Mouse (Mus musculus): ENCODE data around the gene Tas2r110. TPM values are rescaled to one million over a fixed set of nuclear protein-coding genes. Genes with fewer than 3 reads are reported as not detected.

Tas2r110 gene
- polyA plus RNA-seq (2016; fragmentation: Nextera tagmentation; extraction: Ambion mirVana), result not detected in 2 replicates

GRCm38 (mm10) chr6:132867708-132868107 is at the start of gene Tas2r110:
Tas2r110 (plus strand) TSS chr6:132868008.
- Histone ChIP-seq H3K4me1 (no peaks in the 10 kb centered on the region), H3K27me3 (no peaks in the 10 kb centered on the region), H3K36me3 (no peaks in the 10 kb centered on the region), H3K4me2 (replicated peaks) (no peak within 1 kb of the TSS), H3K27ac (replicated peaks) (no peak within 1 kb of the TSS), H3K9ac (replicated peaks) (no peak within 1 kb of the TSS), H3K4me3 (no peak within 1 kb of the TSS), H3K9me3 (no peaks in the 10 kb centered on the region)
- no peak for ATAC-seq (ENCODE audit: low FRiP score, low read depth)

GRCm38 (mm10) chr6:132846842-132847241 is 21.0 kb upstream of the Tas2r110 start, which contains the start of gene Tas2r123:
Tas2r123 (plus strand) TSS chr6:132847142.
- Histone ChIP-seq H3K9me3 (no peaks in the 10 kb centered on the region), H3K4me3 (no peak within 1 kb of the TSS), H3K9ac (replicated peaks) (no peak within 1 kb of the TSS), H3K36me3 (no peaks in the 10 kb centered on the region), H3K27ac (replicated peaks) (no peak within 1 kb of the TSS), H3K27me3 (no peaks in the 10 kb centered on the region), H3K4me1 (no peaks in the 10 kb centered on the region), H3K4me2 (replicated peaks) (no peak within 1 kb of the TSS)
- 76% methylated on average over 1 of the region's 1 CpGs for WGBS
- ATAC-seq (ENCODE audit: low FRiP score, low read depth), result no peak

GRCm38 (mm10) chr6:132855138-132855537 is 12.7 kb upstream of the Tas2r110 start, which contains the start of gene Tas2r116:
Tas2r116 (plus strand) TSS chr6:132855438.
- no peaks in the 10 kb centered on the region for H3K4me1 ChIP-seq
- H3K9me3 ChIP-seq, result no peaks in the 10 kb centered on the region
- no peak for ATAC-seq (ENCODE audit: low FRiP score, low read depth)
- no peak within 1 kb of the TSS for H3K4me3 ChIP-seq
- no peak within 1 kb of the TSS for H3K4me2 ChIP-seq (replicated peaks)
- H3K27ac ChIP-seq (replicated peaks), result no peak within 1 kb of the TSS
- no peaks in the 10 kb centered on the region for H3K36me3 ChIP-seq
- H3K9ac ChIP-seq (replicated peaks), result no peak within 1 kb of the TSS
- WGBS, result 84% methylated on average over 1 of the region's 1 CpGs
- H3K27me3 ChIP-seq, result no peaks in the 10 kb centered on the region

- no peaks in the 10 kb centered on the region for H3K27me3 ChIP-seq
- ATAC-seq (ENCODE audit: low FRiP score, low read depth), result no peak
- no peaks in the 10 kb centered on the region for H3K4me1 ChIP-seq
Observed at GRCm38 (mm10) chr6:132892711-132893110, 24.9 kb downstream of the Tas2r110 start, which contains the start of gene Tas2r113. Tas2r113 (plus strand) TSS chr6:132893011.

GRCm38 (mm10) chr6:132909351-132909750 is 41.5 kb downstream of the Tas2r110 start, which contains the start of gene Tas2r125:
Tas2r125 (plus strand) TSS chr6:132909651.
- 85% methylated on average over 3 of the region's 3 CpGs for WGBS
- H3K27me3 ChIP-seq, result no peaks in the 10 kb centered on the region
- H3K9me3 ChIP-seq, result no peaks in the 10 kb centered on the region

More at GRCm38 (mm10) chr6:132892711-132893110, 24.9 kb downstream of the Tas2r110 start, which contains the start of gene Tas2r113:
- WGBS, result 73% methylated on average over 1 of the region's 1 CpGs
- Histone ChIP-seq H3K9me3 (no peaks in the 10 kb centered on the region), H3K27ac (replicated peaks) (no peak within 1 kb of the TSS), H3K9ac (replicated peaks) (no peak within 1 kb of the TSS), H3K4me2 (replicated peaks) (no peak within 1 kb of the TSS), H3K36me3 (no peaks in the 10 kb centered on the region), H3K4me3 (no peak within 1 kb of the TSS)

More at GRCm38 (mm10) chr6:132909351-132909750, 41.5 kb downstream of the Tas2r110 start, which contains the start of gene Tas2r125:
- H3K27ac ChIP-seq (replicated peaks), result no peak within 1 kb of the TSS
- no peak within 1 kb of the TSS for H3K4me2 ChIP-seq (replicated peaks)
- H3K4me1 ChIP-seq, result no peaks in the 10 kb centered on the region
- no peak within 1 kb of the TSS for H3K9ac ChIP-seq (replicated peaks)
- H3K36me3 ChIP-seq, result no peaks in the 10 kb centered on the region
- H3K4me3 ChIP-seq, result no peak within 1 kb of the TSS
- ATAC-seq (ENCODE audit: low FRiP score, low read depth), result no peak

Other genes starting within 250 kb of the Tas2r110 start
- gene A630073D07Rik, start 216.5 kb upstream of the Tas2r110 start, polyA plus RNA-seq (2016; fragmentation: Nextera tagmentation; extraction: Ambion mirVana), result not detected in 2 replicates
- not detected in 2 replicates for gene Tas2r120, start 211.1 kb upstream of the Tas2r110 start, polyA plus RNA-seq (2016; fragmentation: Nextera tagmentation; extraction: Ambion mirVana)
- gene Tas2r121, start 167.0 kb upstream of the Tas2r110 start, polyA plus RNA-seq (2016; fragmentation: Nextera tagmentation; extraction: Ambion mirVana), result not detected in 2 replicates
- gene Tas2r122, start 156.1 kb upstream of the Tas2r110 start, polyA plus RNA-seq (2016; fragmentation: Nextera tagmentation; extraction: Ambion mirVana), result not detected in 2 replicates
- not detected in 2 replicates for gene Tas2r115, start 130.0 kb upstream of the Tas2r110 start, polyA plus RNA-seq (2016; fragmentation: Nextera tagmentation; extraction: Ambion mirVana)
- gene Tas2r124, start 113.3 kb upstream of the Tas2r110 start, polyA plus RNA-seq (2016; fragmentation: Nextera tagmentation; extraction: Ambion mirVana), result not detected in 2 replicates
- not detected in 2 replicates for gene Tas2r102, start 105.9 kb upstream of the Tas2r110 start, polyA plus RNA-seq (2016; fragmentation: Nextera tagmentation; extraction: Ambion mirVana)
- gene Tas2r136, start 89.8 kb upstream of the Tas2r110 start, polyA plus RNA-seq (2016; fragmentation: Nextera tagmentation; extraction: Ambion mirVana), result not detected in 2 replicates
- not detected in 2 replicates for gene Tas2r117, start 65.2 kb upstream of the Tas2r110 start, polyA plus RNA-seq (2016; fragmentation: Nextera tagmentation; extraction: Ambion mirVana)
- not detected in 2 replicates for gene Tas2r123, start 20.9 kb upstream of the Tas2r110 start, polyA plus RNA-seq (2016; fragmentation: Nextera tagmentation; extraction: Ambion mirVana)
- gene Tas2r116, start 12.6 kb upstream of the Tas2r110 start, polyA plus RNA-seq (2016; fragmentation: Nextera tagmentation; extraction: Ambion mirVana), result not detected in 2 replicates
- gene Tas2r113, start 25.0 kb downstream of the Tas2r110 start, polyA plus RNA-seq (2016; fragmentation: Nextera tagmentation; extraction: Ambion mirVana), result not detected in 2 replicates
- gene Tas2r125, start 41.6 kb downstream of the Tas2r110 start, polyA plus RNA-seq (2016; fragmentation: Nextera tagmentation; extraction: Ambion mirVana), result not detected in 2 replicates
- gene Tas2r129, start 83.1 kb downstream of the Tas2r110 start, polyA plus RNA-seq (2016; fragmentation: Nextera tagmentation; extraction: Ambion mirVana), result not detected in 2 replicates
- not detected in 2 replicates for gene Tas2r131, start 89.9 kb downstream of the Tas2r110 start, polyA plus RNA-seq (2016; fragmentation: Nextera tagmentation; extraction: Ambion mirVana)
- gene Tas2r109, start 113.0 kb downstream of the Tas2r110 start, polyA plus RNA-seq (2016; fragmentation: Nextera tagmentation; extraction: Ambion mirVana), result not detected in 2 replicates
- gene Tas2r103, start 169.1 kb downstream of the Tas2r110 start, polyA plus RNA-seq (2016; fragmentation: Nextera tagmentation; extraction: Ambion mirVana), result not detected in 2 replicates
- gene Tas2r140, start 187.8 kb downstream of the Tas2r110 start, polyA plus RNA-seq (2016; fragmentation: Nextera tagmentation; extraction: Ambion mirVana), result not detected in 2 replicates
- 107 and 108 TPM in 2 replicates for gene Smim10l1, start 236.9 kb downstream of the Tas2r110 start, polyA plus RNA-seq (2016; fragmentation: Nextera tagmentation; extraction: Ambion mirVana)